Mouse (Mus musculus) kidney, adult 8-10 months (tissue): Measurements from ENCODE around the gene Sln.

Source experiments
- DNase-seq, 2 experiments: peaks; one replicate each; pipeline ENCODE4 v3.0.0; 2022

Sln gene

DNA sequence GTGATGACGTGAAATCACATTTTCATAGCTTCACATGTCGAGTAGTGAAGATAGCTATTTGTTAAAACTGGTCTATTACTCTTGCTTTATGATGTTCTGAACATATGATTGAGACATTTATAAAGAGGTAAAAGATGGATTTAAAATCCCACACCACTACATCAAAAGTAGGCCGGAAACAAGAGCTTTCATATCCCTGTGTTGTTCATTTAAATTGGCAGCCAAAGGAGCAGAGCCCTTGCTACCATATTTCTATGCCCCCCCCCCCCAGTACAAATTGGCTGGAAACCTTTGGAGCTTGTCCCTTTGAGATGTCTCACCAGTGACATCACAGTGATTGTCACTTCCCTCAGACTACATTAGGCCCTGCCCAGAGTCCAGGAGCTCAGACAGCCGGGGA lies at the start of gene Sln:
Gene Sln, plus strand, starts transcription at position 301 of the 400 bp plus-strand sequence.
- DNase-seq: no peak

DNA sequence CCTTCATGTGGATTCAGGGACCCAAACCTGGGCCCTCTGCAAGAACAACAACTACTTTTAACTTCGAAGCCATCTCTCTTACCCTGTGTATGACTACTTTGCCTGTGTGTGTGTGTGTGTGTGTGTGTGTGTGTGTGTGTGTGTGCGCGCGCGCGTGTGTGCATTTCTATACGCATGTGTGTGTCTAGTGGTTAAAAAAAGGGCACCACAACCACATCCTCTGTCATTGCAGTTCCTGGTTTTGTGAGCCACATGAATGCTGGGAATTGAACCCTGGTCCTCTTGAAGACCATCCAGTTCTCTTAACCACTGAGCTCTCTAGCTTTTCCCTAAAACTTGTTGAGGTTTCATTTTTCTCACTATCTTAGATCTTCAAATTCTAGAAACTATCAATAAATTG lies 47.0 kb upstream of the Sln start:
- no peak for DNase-seq

DNA sequence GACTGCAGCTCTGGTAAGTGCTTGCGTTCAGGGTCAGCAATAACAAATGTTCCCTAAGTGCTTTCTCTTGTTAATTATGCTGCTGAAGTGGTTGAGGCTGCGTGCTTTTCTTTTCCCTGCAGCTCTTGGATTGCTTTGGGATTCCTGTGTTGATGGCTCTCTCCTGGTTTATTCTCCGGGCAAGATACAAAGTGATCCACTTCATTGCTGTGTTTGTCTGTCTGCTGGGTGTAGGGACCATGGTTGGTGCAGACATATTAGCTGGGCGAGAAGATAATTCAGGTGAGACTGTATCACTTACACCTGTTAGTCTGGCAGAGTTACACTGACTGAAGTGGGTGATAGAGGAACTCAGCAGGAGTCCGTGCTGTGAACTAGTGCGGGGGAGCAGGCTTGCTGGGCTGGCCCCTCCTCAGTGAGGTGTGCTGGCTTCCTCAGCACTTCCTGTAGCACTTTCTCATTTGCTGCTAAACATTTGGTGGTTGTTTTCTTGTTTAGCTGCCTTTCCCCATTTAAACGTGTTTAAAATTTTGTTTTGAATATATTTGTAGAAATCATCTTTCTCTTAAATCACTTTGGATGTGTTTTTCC lies 43.4 kb upstream of the Sln start:
- no peak for DNase-seq

DNA sequence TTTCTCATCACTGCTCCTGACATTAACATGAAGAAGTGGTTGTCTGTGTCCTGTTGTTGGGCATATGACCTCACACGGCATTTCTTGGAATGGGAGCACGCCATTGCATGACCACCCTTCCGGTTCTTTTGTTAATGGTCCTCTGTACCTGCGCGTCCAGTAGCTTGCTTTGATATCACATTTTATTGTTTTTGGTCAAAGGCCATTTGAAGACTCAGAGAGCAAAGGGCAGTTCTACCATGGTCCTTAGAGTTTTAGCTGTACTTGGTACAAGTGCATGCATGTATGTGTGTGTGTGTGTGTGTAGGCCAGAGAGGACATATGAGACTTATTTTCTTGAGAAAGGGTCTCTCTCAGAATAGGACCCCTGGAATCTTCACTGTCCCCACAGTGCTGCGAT lies 36.5 kb upstream of the Sln start:
- DNase-seq: no peak

DNA sequence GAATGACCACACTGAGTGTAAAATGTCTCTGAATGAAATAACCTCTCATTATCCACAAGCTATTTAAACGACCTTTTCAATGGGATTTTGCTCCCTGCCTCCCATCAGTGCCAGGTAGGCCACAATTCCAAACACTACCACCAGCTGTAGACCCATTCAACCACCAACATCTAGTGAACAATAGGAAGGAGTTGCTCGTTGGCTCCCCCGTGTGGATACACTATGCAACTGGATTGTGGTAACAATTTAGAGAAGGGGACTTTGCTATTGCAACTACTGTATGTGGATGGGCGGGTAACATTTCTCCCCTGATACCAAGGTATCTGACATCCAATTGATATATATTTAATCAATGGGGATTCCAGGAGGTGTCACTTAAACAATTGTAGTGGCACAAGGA lies 31.2 kb upstream of the Sln start:
- DNase-seq: peak; percentile 38 to 69

DNA sequence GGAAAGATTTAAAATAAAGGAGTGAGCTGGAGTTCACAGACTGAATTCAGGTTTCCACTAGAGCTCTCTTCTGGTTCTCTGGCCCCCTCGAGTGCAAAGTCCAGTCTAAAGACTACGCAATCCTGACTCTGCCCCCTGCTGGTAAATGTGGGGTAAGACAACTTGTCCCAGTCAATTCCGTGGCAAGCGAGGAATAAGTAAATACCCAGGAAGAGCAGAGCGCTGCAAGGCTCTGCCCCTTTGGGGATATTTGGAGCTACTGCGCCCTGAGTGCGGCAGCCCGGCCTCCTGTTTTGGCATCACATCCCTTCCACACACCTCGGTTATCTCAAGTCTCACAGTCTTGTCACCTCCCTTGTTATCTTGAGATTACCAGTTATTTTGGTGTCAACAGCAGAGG lies 24.6 kb upstream of the Sln start:
- DNase-seq: peak in 1 of 2 experiments; percentile 19

DNA sequence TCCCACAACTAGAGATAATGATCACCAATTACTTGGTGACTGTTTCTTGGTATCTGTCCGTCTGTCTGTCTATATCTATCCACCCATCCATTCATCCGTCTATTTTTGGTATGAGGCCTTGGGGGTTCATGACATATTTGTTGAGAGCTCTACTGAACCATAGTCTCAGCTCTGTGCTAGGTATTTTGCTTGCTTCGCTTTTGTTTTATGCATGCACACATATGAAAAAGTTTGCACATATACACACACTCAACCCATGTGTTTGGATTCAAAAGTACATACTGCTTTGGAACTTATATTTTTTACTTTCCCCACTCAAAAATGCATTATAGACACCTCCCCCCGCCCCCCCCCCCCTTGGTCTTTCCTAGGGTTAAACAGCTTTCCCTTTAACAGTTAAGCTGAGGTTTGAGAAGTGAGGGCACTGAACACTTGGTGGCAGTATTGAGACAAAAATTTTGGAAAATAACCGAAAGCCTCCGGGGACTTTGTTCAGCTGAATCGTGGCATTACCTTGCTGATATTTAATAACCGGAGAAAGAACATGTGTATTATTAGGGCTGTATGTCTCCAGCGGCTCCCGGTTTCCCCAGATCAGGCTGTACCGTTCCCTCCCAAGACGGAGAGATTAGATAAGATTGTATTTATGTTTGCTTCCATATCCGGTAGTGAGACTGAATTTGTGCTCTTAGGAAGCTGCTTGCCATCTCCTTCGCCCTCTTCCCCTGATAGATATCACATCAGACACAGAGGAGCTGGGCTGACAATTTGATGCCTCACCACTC lies 20.7 kb upstream of the Sln start:
- peak; percentile 19 to 51 for DNase-seq

DNA sequence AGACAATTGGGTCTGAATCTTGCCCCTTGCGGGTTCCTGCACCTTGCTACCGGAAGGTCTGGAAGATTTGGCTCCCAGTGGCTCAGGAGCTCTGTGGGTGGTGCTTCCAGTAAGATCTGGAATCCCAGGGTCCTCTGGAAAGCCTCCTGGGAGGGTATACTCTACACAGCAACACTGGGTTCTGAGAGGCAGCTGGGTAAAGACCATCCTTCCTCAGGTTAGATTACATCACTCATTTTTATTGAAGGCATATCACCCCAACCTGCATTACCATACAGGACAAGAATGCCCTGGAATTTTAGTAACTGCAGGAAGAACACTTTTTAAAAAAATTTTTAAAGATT lies 20.1 kb upstream of the Sln start:
- DNase-seq: no peak

DNA sequence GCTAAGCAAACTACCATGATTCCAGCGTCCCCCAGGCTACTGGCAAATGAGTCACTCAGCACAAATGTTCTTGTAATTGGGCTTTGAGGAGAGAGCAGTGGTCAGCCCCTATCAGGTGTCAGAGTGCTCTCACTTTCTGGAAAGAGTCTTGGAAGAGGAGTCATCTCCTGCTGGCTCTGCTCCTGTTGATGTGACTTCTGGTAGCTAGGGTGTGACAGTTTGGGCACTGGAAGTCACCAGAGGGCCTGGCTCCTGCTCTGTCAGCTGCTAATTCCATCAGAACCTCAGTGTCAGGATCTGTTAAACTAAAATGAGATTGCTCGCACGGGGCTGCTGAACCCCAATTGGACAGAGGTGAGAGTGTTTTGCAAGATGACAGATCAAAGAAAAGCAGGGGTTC lies 14.9 kb upstream of the Sln start:
- no peak for DNase-seq

DNA sequence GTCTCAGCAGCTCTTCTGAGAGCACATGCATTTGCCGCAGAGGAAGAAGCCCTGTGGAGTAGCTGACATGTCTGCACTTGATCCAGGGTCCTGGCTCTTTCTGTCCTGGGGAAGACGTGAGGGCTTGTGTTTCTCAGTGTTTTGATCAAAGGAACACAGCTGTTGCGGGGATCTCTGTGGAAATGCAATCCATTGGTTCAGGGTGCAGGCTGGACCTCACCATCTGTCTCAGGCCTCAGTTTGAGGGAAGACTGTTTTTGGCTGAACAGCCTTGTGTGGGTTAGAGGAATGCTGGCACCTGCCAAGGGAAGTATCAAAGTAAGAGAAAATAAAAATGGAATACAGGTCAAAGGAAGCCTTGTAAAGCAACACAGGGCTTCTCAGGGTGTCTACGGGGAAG lies 14.0 kb upstream of the Sln start:
- DNase-seq: no peak

DNA sequence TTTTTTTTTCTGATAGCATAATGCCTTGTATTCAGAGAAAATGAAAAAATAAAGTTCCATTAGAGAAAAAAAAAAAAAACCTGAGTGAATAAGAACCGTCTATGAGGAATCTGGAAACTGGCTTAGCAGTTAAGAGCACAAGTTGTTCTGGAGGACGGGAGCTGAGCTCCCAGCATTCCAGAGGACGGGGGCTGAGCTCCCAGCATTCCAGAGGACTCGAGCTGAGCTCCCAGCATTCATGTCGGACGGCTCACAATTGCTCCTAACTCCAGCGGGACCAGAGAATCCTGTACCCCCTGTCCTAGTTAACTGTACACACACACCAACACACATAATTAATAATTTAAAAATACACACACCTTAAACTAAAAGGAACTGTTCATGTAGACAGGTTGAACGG lies 11.1 kb upstream of the Sln start:
- no peak for DNase-seq

DNA sequence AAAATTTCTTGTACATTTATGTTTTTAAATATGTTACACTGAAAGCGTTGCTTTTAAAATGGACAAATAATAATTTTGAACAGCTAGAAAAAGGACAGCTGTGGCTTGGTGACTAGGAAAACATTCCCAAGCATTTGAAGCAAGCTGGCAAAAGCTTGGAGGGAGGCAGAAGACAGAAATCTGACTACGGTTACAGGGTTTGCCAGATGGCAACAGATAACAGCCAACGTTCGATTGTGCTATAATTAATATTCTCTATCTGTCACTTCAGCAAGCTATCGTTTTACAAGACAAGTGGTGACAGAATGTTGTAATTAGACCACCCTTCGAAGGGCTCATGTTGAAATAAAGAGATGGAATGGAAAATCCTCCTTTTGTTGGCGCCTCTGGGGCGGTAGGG lies 1.4 kb upstream of the Sln start:
- DNase-seq: no peak

DNA sequence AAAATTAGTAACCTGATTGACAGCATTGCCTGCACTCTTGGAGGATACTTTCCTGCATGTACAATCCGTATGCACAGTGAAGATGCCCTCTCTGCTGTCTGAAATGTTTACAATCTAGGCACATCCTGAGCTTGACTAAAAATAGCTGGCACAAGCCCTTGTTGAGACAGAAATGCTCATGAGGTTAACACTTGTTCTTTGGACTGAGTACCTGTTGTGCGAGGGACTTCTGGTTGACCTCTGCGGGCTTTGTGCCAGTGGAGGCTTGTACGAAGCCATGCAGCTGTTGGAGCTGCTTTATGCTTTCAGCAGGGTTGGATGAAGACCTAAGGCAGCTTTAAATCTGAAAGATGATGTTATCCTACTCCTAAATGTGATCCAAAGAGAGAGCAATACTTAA lies 2.2 kb downstream of the Sln start:
- DNase-seq: peak; percentile 40 to 52

DNA sequence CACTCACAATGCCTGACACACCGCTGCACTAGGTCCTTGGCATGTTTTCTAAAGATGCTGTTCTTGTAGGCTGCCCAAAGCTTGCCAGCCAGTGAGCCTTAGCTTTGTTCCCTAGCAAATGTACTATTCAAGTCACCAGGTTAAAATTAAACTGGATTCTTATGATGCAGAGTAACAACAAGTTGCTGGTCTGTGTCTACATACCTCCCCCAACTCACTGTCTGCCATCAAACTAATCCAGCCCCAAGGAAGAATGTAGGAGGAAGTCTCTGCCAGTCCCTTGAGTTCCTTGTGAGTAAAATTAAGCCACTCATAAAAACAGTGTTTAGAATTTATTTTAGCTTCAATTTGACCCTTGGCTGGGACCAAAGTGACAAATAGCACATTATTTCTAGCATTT lies 3.7 kb downstream of the Sln start:
- no peak for DNase-seq

DNA sequence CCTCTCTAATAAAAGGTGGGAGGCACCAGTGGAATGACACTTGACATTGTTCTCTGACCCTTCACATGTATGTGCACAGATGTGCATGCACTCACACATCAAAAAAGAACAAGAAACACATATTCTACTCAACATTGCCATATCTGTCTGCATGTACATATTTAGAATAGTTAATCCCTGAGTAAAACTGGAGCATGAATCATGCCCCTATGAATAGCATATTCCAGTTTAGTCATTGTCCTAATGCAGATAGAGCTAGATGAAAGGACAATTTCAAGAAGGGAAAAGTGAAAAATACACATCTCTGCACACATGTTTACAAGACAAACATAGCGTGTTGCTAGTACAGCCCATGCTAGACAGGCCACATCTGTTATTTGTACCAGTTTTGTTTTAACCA lies 4.6 kb downstream of the Sln start:
- no peak for DNase-seq

DNA sequence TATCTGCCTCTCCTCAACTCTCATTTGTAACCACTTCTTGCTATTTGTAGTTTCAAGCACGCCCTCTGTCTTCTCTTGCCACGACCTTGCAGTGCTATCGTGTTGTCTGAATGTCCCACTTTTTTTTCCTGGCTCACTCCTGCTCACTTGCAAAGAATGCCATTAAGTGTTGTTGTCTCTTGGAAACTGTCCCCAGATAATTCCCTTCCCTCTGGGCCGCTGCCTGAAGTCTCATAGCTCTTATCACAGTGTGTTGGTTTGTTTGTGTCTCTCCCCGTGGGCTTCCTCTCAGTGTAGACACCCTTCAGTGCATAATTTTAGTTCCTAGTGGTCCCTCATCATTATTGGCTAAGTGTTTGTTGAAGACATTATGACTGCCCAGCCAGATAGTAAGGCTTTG lies 7.9 kb downstream of the Sln start:
- no peak for DNase-seq

DNA sequence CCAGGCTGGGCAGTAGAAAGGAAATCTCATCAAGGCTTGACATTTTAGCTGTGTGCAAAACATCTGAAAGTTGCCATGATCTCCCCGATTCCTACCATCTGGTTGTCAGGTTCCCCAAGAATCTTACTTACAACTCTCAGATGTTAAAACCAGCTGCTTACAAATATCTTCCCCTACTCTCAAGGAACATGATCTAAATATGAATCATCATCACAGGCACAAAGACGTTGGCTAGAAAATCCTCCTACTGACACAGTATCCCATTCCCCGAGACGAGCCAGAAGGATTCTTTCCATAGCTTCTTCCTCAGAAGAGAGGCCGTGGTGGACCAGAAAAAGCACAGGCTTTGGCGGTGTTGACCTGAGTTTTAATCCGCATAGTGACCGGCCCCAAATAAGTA lies 23.3 kb downstream of the Sln start:
- no peak for DNase-seq

DNA sequence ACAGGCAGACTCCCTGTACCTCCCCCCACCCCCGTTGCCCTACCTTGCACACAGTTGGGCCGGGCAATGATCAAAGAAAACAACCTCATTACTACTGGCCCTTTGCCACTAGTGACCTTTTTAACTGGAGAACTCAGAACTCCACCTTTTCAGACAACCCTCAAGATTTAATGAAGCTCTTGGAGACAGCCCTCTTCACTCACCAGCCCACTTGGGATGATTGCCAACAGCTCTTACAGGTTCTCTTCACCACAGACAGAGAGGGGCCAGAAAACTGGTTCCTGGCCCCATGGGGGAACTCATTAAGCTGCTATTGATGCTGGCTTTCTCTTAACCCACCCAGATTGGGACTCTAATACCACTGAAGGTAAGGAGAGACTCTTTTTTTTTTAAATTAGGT lies 27.5 kb downstream of the Sln start:
- DNase-seq: peak in 1 of 2 experiments; percentile 0

DNA sequence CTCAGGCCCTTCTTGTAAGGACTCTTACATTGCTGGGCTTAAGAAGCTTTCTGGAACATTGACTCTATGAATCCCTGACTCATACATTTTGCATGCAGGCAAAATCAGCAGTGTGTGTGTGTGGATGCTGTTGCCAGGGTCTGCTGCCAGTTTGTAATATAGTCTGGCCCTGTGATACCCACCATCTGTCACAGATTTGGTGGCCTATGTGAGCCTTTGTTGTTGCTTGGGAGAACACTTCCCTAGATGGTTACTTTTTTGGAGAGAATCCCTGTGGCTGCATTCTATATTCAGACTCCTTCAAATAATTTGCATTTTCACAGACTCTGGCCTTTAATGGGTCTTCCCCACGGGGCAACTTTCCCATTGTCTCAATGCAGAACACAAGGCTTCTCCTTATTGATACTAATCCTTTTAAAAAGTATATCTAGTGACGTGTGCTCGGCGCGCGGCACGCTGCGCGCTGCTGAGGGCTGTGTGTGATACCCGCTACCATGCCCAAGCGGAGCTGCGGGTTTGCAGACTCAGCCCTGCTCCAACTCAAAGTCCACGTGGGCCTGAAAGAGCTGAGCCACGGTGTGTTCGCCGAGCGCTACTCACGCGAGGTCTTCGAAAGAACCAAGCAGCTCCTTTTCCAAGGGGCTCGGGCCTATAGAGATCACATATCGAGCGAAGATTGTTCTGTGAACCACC lies 33.8 kb downstream of the Sln start:
- no peak for DNase-seq

DNA sequence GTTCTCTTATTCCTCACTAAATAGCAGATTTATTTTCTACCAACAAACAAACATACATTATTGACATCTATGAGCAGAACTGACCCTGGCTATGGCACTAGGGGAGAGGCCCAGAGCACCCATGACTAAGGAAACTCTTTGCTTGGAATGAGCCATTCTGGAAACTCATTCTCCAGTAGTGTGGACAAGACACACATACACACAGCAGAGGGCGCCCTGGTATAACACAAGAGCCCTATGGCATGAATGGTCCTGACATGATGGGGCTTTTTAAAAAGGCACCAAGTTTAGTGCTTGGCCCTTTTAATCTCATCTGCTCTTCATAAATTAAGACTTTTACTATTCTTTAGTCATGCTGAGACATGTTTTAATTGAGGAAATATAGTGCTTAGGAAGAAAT lies 40.1 kb downstream of the Sln start:
- peak in 1 of 2 experiments; percentile 36 for DNase-seq

DNA sequence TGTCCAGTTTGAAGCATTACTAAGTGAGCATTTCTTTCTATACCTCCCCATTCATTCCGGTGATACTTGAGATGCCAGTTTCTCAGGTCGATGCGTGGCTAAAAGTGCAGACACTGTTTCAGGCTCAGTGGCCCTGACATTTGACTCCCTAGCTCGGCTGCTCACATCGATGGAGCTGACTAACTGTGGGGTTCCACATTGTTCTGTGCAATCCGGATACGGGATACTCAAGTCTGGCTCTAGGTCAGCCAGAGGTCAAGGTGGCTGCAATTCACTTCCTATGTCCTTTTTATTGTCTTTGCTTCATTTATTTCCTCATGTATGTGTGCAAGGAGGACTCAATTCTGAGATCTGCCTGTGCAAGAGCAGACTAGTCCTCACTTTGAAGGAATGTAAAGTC lies 45.9 kb downstream of the Sln start:
- DNase-seq: no peak

DNA sequence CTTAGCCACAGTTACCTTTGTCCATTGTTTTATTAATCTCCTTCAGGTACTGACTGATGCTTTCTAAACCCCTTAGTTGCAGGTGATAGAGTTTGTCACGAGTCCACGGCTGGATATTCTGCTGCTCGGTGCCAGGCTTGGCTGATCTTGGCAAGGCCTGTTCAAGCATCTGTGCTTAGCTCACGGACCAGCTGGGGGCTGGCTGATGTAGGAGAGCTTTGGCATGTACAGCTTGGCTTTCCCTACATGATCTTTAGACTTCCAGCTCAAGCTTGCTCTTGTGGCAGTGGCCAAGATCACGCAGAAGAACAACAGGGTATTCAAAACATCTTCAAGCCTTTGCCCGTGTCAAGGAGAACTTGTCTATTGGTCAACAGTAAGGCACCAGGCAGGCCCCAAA lies 49.9 kb downstream of the Sln start:
- no peak for DNase-seq

DNA sequence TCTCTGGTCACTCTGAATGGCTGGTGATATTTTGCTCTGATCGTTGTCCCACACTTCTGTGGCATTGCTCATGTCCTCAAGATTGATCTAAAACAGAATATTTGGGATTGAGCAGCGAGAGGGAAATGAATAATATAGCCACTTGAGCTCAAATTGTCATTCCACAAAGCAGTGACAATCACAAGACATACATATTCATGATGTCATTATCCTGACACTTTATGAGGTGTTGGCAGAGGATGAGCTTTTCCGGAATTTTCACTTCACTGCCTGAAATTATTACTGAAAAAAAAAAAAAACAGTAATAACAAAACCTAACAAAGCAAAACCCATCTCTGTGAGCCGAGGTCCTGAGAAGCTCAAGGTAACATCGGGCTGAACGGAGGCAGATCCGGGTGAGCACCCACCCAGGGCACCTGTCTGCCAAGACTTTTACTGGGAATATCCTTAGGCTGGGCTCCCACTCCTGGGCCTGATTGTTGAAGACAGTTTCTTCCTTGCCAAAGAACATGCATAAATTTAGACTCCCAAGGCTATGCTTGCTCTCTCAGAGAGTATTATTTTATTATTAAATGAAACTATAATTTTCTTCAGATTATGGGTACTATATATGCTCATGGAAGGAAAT lies 53.4 kb downstream of the Sln start:
- no peak for DNase-seq
